In genomic region chr11:33513376-33513991, GRCm38 (mm10) we compare ENCODE assay signal across 8 mouse cellular contexts. TPM values are rescaled to one million over a fixed set of nuclear protein-coding genes. Genes with fewer than 3 reads are reported as not detected.
A peak's percentile ranks its signal among the peaks of the same experiment; 100 is the strongest.
DNase-seq lines count a peak whose midpoint lies in the region; ATAC-seq and TF ChIP-seq lines count a peak whose summit lies in the region.

TSS of gene Ranbp17 (minus strand) at chr11:33513746.

- peak within 1 kb of the TSS; percentile 97 for H3K4me3 ChIP-seq in heart, embryonic 10.5 days
- peak within 1 kb of the TSS; percentile 84 for H3K4me3 ChIP-seq in kidney, embryonic 16.5 days (ENCODE audit: low read length)
- H3K4me3 ChIP-seq in liver, embryonic 11.5 days (ENCODE audit: low read depth, low read length), result peak within 1 kb of the TSS; percentile 92
- H3K4me3 ChIP-seq in stomach, postnatal 0 days (ENCODE audit: low read depth, low read length), result peak within 1 kb of the TSS; percentile 78

- H3K9ac ChIP-seq in kidney, embryonic 16.5 days (replicated peaks; ENCODE audit: low read length), result peak within 1 kb of the TSS; percentile 84
- H3K9ac ChIP-seq in liver, embryonic 11.5 days (ENCODE audit: low read depth, low read length), result peak within 1 kb of the TSS; percentile 93
- peak within 1 kb of the TSS; percentile 82 for H3K9ac ChIP-seq in stomach, postnatal 0 days (ENCODE audit: low read length)

- 1% methylated on average over 72 of the region's 72 CpGs for WGBS in heart, embryonic 10.5 days
- 1% methylated on average over 54 of the region's 72 CpGs for WGBS in kidney, embryonic 16.5 days
- WGBS in liver, embryonic 11.5 days, result 1% methylated on average over 70 of the region's 72 CpGs
- 2% methylated on average over 53 of the region's 72 CpGs for WGBS in stomach, postnatal 0 days

- H3K36me3 ChIP-seq in heart, embryonic 10.5 days, result no peaks in the 10 kb centered on the region
- H3K36me3 ChIP-seq in kidney, embryonic 16.5 days (ENCODE audit: insufficient read depth, low read length), result no peaks in the 10 kb centered on the region
- H3K36me3 ChIP-seq in liver, embryonic 11.5 days (ENCODE audit: control insufficient read depth, insufficient read depth, low read length), result no peaks in the 10 kb centered on the region
- H3K36me3 ChIP-seq in stomach, postnatal 0 days (ENCODE audit: control insufficient read depth, insufficient read depth, low read length), result no peaks in the 10 kb centered on the region

- H3K4me2 ChIP-seq in kidney, embryonic 16.5 days (replicated peaks; ENCODE audit: low read depth, low read length), result peak within 1 kb of the TSS; percentile 86
- peak within 1 kb of the TSS; percentile 83 for H3K4me2 ChIP-seq in liver, embryonic 11.5 days
- H3K4me2 ChIP-seq in stomach, postnatal 0 days (replicated peaks; ENCODE audit: low read depth), result peak within 1 kb of the TSS; percentile 94

- H3K27ac ChIP-seq in heart, embryonic 10.5 days, result peak within 1 kb of the TSS; percentile 96
- peak within 1 kb of the TSS; percentile 71 for H3K27ac ChIP-seq in kidney, embryonic 16.5 days (ENCODE audit: low read length)
- peak within 1 kb of the TSS; percentile 68 for H3K27ac ChIP-seq in liver, embryonic 11.5 days (ENCODE audit: low read depth, low read length)
- H3K27ac ChIP-seq in stomach, postnatal 0 days (replicated peaks), result peak within 1 kb of the TSS; percentile 76

- no peaks in the 10 kb centered on the region for H3K9me3 ChIP-seq in heart, embryonic 10.5 days
- H3K9me3 ChIP-seq in kidney, embryonic 16.5 days (ENCODE audit: low read length), result no peaks in the 10 kb centered on the region
- H3K9me3 ChIP-seq in liver, embryonic 11.5 days (ENCODE audit: control insufficient read depth, low read length), result no peaks in the 10 kb centered on the region
- H3K9me3 ChIP-seq in stomach, postnatal 0 days (ENCODE audit: control insufficient read depth, low read length), result no peaks in the 10 kb centered on the region

- peak; percentile 90 for ATAC-seq in kidney, embryonic 16.5 days (ENCODE audit: low FRiP score, low TSS enrichment)
- peak; percentile 84 for ATAC-seq in liver, embryonic 11.5 days (replicated peaks; ENCODE audit: low FRiP score)
- peak; percentile 80 for ATAC-seq in stomach, postnatal 0 days (ENCODE audit: low FRiP score, low TSS enrichment)

- DNase-seq in kidney, adult 18-20 months, result peak; percentile 26
- DNase-seq in kidney, adult 11 months, result no peak
- DNase-seq in embryo, embryonic 11.5 days (ENCODE audit: low read depth, low spot score), result peak; percentile 50
- peak; percentile 84 for DNase-seq in heart, embryonic 10.5 days (ENCODE audit: low spot score)
- DNase-seq in liver, embryonic 11.5 days (ENCODE audit: low spot score), result peak; percentile 80
- peak; percentile 84 for DNase-seq in neural tube, embryonic 10.5 days (ENCODE audit: extremely low spot score, low spot score)
- DNase-seq in stomach, postnatal 0 days (ENCODE audit: low spot score), result peak; percentile 57

- H3K4me1 ChIP-seq in heart, embryonic 10.5 days, result peaks cover 5% of the 10 kb centered on the region; the same call in 1 of the 2 replicates
- H3K4me1 ChIP-seq in kidney, embryonic 16.5 days (ENCODE audit: insufficient read depth, low read length), result peaks cover 3% of the 10 kb centered on the region; the same call in 1 of the 2 replicates
- no peaks in the 10 kb centered on the region for H3K4me1 ChIP-seq in liver, embryonic 11.5 days (replicated peaks; ENCODE audit: control insufficient read depth, insufficient read depth, low read length)
- no peaks in the 10 kb centered on the region for H3K4me1 ChIP-seq in stomach, postnatal 0 days (replicated peaks; ENCODE audit: control insufficient read depth, insufficient read depth)

- H3K27me3 ChIP-seq in heart, embryonic 10.5 days (ENCODE audit: insufficient read depth, poor library complexity, severe bottlenecking), result no peaks in the 10 kb centered on the region
- H3K27me3 ChIP-seq in kidney, embryonic 16.5 days (ENCODE audit: insufficient read depth, low read length), result no peaks in the 10 kb centered on the region
- no peaks in the 10 kb centered on the region for H3K27me3 ChIP-seq in liver, embryonic 11.5 days (replicated peaks; ENCODE audit: control insufficient read depth, insufficient read depth, low read length)
- no peaks in the 10 kb centered on the region for H3K27me3 ChIP-seq in stomach, postnatal 0 days (ENCODE audit: control insufficient read depth, insufficient read depth, low read length)

- no peak for TF ChIP-seq EP300 in stomach, postnatal 0 days (optimal IDR thresholded peaks at IDR 0.05)

- TF ChIP-seq CTCF in stomach, postnatal 0 days (IDR thresholded peaks at IDR 0.05; ENCODE audit: low read depth), result no peak

RNA-seq across cellular contexts. Expression of gene Ranbp17, which starts in this region (rescaled TPM):
- 7.9 and 8.2 TPM in 2 replicates for polyA plus RNA-seq in heart, embryonic 10.5 days (2016; fragmentation: Nextera tagmentation; extraction: Ambion mirVana)
- polyA plus RNA-seq in kidney, embryonic 16.5 days (2015; fragmentation: Nextera tagmentation; extraction: Ambion mirVana), result 4.7 and 6.6 TPM in 2 replicates
- 8.5 and 9.9 TPM in 2 replicates for polyA plus RNA-seq in liver, embryonic 11.5 days (2014; fragmentation: Nextera tagmentation; extraction: Ambion mirVana)
- polyA plus RNA-seq in stomach, postnatal 0 days (2015; fragmentation: Nextera tagmentation; extraction: Ambion mirVana), result 1.9 and 2.2 TPM in 2 replicates
